Mouse (Mus musculus): ENCODE results near the gene Ebi3.

GRCm38 (mm10) chr17:55963171-55963570 is 10.7 kb downstream of the Ebi3 start:
- no peak for TF ChIP-seq GATA1 (IDR thresholded peaks at IDR 0.05; ENCODE audit: borderline replicate concordance, low read length)
- no peak for TF ChIP-seq FLI1 (IDR thresholded peaks at IDR 0.05; ENCODE audit: low read length)

Measured in megakaryocyte, embryonic 14.5 days (primary cell).